Comparison of ENCODE assay signal across 24 mouse cellular contexts in the genomic region with DNA sequence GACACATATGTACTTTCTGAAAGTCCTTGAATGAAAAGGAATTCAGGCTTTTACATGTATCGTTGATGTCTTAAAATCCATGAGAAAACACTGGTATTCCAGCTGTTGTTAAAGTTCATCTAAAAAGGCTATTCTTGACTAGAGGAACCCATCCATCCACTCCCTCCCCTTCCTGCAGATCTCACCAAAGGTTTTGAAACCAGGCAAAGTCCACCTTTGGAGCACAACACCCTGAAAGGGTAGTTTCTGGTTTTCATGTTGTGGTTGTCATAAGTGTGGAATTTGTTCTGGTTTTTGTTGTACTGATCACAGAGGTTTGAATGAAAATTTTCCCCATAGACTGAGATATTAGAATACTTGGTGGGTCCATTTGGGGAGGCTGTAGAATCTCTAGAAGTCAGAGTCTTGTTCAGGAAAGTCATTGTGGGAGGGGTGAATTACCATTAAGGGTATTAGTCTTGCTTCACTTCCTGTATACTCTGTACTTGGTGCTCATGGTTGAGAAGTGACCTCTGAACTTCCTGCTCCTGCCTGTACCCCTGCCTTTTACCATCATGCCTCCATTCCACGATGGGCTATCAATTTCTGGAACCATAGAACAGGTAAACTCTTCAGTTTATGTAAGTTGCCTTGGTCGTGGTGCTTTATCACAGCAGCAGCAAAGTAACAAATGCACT. TPM values are rescaled to one million over a fixed set of nuclear protein-coding genes. Genes with fewer than 3 reads are reported as not detected.
"Had no signal": no experiment of that assay in that cellular context is flagged by ENCODE, and none has a peak within 500 bp of the region (broad histone marks: within the 10 kb centered on the region; RNA-seq: fewer than 3 reads in every experiment).

No protein-coding gene starts in this region.

- DNase-seq: kidney, adult 8-10 months; kidney, postnatal 14 days; layer of hippocampus, adult 9-11 months; lung, embryonic 14.5 days; retina, postnatal 1 day; right cerebral cortex, postnatal 25 days; thymus, adult 18-20 months; thymus, postnatal 36 days had no signal

- H3K27me3 ChIP-seq: limb, embryonic 13.5 days; liver, embryonic 15.5 days; megakaryocyte, embryonic 14.5 days; midbrain, embryonic 13.5 days; neural tube, embryonic 13.5 days had no signal

- H3K9ac ChIP-seq: limb, embryonic 13.5 days; liver, embryonic 15.5 days; lung, embryonic 14.5 days; midbrain, embryonic 13.5 days; neural tube, embryonic 13.5 days had no signal

- H3K4me3 ChIP-seq: layer of hippocampus, adult 2 months; limb, embryonic 10.5 days; limb, embryonic 13.5 days; liver, embryonic 15.5 days; megakaryocyte, embryonic 14.5 days; midbrain, embryonic 10.5 days; midbrain, embryonic 13.5 days; myocyte; neural tube, embryonic 13.5 days had no signal

- H3K27ac ChIP-seq: hindbrain, postnatal 0 days; layer of hippocampus, adult 2 months; limb, embryonic 10.5 days; limb, embryonic 13.5 days; liver, embryonic 15.5 days; macrophage; midbrain, embryonic 10.5 days; midbrain, embryonic 13.5 days; neural tube, embryonic 13.5 days had no signal

- H3K4me2 ChIP-seq: limb, embryonic 13.5 days; liver, embryonic 15.5 days; lung, embryonic 14.5 days; midbrain, embryonic 13.5 days; neural tube, embryonic 13.5 days had no signal

- H3K9me3 ChIP-seq: limb, embryonic 10.5 days; limb, embryonic 13.5 days; liver, embryonic 15.5 days; megakaryocyte, embryonic 14.5 days; midbrain, embryonic 10.5 days; midbrain, embryonic 13.5 days; neural tube, embryonic 13.5 days had no signal

- ATAC-seq: hindbrain, postnatal 0 days; inflammation-experienced regulatory T-cells, adult 6 months; lung, postnatal 0 days; midbrain, embryonic 13.5 days; midbrain, embryonic 16.5 days had no signal

- H3K36me3 ChIP-seq: limb, embryonic 10.5 days; limb, embryonic 13.5 days; liver, embryonic 15.5 days; midbrain, embryonic 10.5 days; midbrain, embryonic 13.5 days; neural tube, embryonic 13.5 days had no signal

- H3K4me1 ChIP-seq: megakaryocyte, embryonic 14.5 days; midbrain, embryonic 13.5 days; neural tube, embryonic 13.5 days had no signal

RNA-seq across cellular contexts. Expression of gene Arhgap42, which starts 27.4 kb away (rescaled TPM):
- total RNA-seq: monocyte, adult 5-6 weeks; neutrophil, adult 5-6 weeks had no signal
- polyA plus RNA-seq: inflammation-experienced regulatory T-cells, adult 6 months; macrophage had no signal
